Mouse (Mus musculus) stomach, postnatal 0 days (tissue): ENCODE measurements around the gene R3hdm2.

Experiments used
- CTCF ChIP-seq: IDR thresholded peaks from 2 replicates; pipeline ENCODE4 v1.5.1; 2016; ENCODE audit warnings: antibody characterized with exemption, low read depth, mild to moderate bottlenecking, moderate library complexity
- EP300 ChIP-seq: optimal IDR thresholded peaks from 2 replicates; pipeline ENCODE3; 2016; ENCODE audit warnings: antibody characterized with exemption

DNA sequence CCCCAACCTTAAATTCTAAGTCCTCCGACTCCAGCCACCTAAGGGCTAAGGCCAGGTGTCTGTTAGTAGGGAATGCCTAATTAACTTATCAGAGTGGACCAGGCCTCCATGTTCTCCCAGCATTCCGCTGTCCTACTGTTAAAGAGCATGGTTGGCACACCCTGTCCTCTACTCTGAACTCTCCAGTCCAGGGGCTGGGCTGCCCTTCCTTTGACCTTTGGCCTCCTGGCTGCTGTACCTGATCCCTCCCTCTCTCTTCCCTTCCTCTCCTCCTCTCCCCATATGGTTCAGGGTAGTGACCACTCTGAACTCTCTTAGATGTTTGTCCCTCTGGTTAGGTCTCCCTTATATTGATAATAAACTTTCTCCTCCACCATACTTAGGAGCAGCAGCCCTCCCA lies 45.7 kb downstream of the R3hdm2 start:
- TF ChIP-seq CTCF (no peak), EP300 (no peak)
